Mouse (Mus musculus) megakaryocyte-erythroid progenitor cell, adult 5-6 weeks (primary cell): ENCODE measurements at regions not wholly inside any gene's neighbourhood (a gene's known extent, or its start where the extent isn't known, plus 50 kb on each side); places are given as distances from the start of the nearest gene placed in this dataset.

Experiments used
- ATAC-seq: replicated peaks from 2 replicates; pipeline ENCODE4 v1.8.0; 2016; ENCODE audit warnings: mild to moderate bottlenecking, inconsistent platforms; ENCODE audit not compliant: severe bottlenecking, poor library complexity, low FRiP score, low TSS enrichment

DNA sequence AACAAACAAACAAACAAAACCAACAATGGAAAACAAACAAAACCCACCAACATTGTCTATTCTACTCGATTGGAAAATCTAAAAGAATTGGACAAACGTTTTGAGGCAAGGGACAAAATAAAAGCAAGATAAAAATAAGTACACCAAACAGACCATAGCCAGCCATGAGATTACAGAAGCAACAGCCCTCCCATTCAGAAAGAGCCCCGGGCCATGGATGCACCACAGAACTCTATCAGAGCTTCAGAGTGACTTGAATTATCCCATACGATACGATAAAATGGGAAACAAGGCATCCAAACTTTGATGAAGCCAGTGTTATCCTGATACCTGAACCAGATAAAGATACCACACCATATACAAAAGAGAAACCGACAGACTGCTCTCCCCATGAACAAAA lies 68.7 kb downstream of the Npepl1 start:
- ATAC-seq = no peak

DNA sequence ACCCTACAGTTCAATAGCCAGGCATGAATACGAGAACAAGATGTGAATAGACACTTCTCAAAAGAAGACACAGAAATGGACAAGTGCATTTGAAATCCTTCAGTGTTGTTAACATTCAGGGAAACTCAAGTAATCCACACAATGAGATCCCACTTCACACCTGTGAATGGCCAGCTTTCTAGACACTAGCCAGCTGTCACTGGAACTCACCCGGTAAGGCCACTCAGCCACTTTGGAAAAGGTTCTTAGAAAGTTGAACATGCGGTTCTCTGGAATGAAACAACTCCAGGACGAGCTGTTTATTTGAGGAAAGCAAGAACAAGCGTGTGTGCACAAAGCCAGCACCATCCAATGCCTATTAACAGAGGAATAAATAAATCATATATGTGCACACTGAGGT lies 74.6 kb downstream of the Npepl1 start:
- no peak for ATAC-seq

DNA sequence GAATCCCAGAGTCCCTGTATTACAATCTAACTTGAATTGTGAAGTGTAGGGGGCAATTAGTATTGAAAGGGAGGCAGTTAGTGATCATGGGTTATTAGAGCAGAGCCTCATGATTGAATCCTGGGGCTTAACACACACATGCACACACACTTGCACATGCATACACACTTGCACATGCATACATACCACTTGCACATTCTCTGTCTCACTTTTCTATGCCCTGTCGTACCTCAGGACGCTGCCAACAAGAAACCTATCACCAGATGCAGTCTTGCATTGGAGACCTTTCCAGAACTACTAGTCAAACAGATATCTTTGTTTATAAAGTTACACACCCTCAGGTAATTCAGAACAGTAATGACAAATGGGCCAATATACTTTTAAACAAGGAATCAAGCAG lies 80.9 kb downstream of the Npepl1 start:
- no peak for ATAC-seq

DNA sequence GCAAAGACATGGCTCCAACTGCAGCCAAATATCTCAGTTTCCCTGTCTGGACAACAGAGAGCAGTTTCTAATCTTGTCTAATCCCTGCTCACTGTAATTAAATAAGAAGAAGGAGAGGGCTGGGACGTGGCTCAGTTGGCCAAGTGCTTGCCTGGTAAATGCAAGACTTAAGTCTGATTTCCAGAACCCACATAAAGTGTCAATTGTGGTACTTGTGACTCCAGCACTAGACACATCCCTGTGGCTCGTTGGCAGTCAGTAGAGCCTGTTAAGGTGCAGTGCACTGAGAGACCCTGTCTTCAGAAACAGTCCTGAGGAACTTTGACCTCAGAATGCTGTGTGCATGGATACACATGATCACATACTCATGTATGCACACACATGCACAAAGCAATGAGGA lies 81.4 kb downstream of the Npepl1 start:
- ATAC-seq = no peak

DNA sequence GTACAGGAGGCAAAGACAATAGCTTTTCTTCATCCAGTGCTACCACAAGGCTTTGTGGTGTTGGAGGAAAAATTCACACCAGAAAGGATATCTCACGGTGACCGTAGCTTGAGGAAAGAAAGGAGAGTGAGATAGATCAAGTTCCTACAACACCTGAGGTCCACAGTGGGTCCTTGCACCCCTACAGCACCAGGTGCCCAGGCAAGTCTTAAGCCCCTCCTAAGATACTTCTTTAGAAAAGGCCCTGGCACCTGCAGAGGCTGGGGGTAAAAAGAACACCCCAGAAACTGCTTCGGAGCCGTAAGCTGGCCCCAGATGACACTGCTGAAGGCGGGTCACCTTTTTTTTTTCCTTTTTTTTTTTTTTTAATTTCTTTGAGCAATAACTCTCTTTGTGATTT lies 81.9 kb downstream of the Npepl1 start:
- no peak for ATAC-seq

DNA sequence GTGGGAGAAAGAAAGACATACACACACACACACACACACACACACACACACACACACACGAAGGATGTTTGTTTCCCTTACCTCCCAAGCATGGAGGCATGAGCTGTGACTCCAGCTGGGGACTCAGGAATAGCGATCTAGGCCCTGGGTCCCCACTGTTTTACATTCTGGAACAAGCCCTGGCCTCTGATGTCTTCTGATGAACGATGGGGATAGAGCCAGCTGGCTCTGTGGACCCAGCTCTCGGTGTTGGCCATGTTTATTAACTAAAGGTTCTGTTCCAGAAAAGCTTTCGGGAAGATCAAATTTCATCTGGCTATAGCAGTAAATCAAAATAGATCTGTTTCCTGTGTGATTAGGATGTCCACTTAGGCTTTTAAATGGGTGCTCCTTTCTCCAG lies 83.4 kb downstream of the Npepl1 start:
- ATAC-seq = no peak

DNA sequence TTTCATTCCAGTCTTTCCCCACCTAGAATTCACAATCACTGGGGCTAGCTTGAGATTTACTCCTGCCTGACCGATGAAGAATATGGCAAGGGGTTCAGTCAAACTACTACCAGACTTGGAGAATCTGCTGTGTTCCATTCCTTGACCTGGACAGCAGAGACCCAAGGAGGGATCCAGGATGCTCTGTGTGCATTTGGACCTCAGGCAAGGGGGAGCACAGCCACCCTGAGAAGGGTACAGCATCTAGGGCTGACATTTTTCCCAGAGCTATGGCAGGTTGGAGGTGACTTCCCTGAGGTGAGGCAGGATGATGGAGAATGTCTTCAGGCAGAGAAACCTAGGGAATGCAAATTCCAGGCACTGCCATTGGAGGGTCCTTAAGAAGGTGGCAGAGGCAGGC lies 85.5 kb downstream of the Npepl1 start:
- ATAC-seq = no peak

DNA sequence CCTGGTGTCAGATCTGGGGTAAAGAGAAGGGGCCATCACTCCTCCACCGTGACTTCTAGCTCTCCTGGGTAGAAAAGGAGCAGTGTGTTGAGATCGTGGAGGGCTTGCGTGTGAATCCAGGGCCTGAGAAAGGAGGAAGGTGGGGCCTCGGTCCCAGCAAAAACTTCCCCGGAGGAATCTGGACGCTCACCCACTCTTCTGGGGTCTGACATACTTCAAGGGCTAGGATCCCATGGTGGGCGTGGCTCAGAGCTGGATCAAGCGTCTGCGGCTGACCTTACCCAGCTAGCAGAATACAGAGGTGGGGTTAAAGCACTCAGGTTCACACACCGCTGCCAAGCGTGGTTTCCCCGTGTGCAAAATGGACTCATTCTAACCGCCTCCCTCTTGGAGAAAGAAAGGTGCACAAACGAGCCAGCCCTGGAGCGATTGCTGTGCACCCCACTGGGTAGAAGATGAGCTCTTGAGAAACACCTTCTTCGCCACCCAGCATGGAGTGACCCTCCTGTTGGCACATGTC lies 86.6 kb downstream of the Npepl1 start:
- no peak for ATAC-seq

DNA sequence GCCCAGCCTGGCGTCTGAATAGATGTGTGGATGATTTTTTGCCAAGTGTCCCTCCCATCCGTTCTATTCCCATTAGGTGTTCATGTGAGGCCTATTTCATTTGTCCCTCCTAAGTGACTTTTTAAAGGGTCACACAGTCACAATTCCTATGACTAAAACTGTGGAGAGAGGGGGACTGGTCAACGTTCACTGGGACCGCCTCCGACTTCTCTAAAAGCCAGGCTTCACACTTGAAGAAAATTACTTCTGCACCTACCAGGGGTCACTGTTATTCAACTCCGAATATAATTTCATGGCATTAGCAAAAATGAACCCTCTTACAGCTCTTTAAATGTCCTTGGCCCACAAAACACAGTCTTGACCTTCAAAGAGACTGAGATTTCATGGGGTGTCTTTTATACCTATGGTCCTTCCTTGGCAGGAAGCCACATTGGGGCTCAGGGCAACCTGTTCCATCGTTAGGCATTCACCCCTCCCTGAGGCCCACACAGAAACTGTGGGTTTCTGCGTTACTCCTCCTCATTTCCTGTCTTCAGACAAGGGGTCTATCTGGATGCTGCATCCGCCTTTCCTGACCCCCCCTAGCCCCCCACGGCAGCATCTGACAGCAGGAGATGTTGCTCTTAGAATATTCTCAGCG lies 86.7 kb upstream of the Gnas start:
- ATAC-seq = no peak

DNA sequence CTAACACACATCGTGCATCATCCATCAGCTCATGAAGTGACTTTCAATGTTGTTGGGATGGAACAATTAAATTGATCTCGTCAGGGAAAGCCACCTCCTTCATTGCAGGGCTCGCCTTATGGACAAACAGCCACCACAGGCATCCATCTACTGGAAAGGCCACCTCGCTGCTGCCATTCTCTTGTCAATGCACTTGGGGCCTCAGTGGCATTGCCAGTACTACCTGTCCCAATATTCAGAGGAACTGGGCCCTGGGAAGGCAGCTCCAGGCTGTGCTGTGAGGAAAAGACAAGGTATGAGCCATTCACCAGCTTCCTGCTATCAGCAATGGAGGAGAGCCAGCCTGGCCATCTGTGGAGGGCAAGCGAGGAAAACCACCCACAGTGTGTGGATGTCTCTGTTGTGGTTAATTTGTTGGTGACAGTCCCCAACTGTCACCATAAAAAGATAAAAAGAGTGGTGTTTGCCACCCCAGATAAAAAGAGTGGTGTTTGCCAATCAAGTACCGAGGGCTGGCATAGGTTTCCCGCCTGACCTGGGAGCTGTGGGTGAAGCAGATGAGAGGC lies 85.6 kb upstream of the Gnas start:
- ATAC-seq = peak; percentile 91

DNA sequence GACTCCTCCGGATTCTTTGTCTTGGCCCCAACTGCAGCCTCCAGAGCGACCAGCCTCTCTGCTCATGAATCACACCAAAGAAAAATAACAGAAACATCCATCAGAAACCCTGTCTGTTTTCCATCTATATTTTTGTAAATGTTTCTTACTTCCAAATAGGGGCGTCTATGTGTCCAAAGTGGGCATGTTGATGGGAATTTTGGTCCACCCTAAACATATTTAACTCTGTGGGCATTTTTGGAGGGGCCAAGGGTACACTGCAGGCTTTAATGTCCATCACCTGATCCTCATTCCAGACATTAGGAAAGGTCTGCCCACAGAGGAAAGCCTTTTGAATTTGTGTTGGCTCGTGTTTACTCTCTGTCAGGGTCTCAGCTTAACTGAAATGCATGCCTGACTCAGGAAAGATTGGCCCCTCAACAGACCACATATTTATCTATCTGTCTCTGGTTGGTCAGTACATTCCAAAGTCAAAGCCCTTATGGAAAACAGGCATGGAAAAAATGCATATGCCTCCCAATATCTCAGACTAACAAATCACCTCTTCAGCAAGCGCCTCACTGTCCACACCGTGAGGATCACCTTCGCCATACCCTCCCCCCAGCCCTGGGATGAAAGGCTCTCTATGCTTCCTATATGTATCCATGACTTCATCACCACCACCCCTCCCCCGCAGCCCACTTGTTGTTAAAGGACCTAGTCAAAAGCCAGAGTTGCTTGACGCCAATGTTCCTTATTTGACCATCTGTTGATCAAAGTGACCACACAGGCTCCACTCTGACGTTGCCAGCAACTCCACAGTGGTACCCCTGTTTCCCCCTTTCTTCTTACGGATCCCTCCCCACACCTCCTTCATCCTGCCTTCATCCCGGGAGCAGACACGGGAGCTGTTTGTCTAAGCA lies 83.9 kb upstream of the Gnas start:
- no peak for ATAC-seq

DNA sequence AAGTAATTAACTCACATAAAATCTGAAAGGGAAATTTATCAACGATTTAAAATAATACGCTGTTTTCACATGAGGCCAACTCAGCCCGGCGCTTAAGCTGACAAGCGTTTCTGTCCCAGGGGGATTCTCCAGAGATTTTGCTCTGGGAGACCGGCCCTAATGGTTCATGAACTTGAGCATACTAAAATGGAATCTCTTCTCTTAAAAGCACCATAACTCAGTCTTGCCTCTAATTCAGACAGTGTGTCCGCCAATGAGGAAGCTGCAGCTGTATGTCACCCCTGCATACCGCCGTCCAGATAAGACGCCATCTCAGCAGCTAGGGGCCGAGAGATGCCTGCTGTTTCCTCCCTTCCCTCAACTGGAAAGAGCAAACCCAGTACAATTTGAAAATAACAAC lies 80.7 kb upstream of the Gnas start:
- ATAC-seq = no peak

DNA sequence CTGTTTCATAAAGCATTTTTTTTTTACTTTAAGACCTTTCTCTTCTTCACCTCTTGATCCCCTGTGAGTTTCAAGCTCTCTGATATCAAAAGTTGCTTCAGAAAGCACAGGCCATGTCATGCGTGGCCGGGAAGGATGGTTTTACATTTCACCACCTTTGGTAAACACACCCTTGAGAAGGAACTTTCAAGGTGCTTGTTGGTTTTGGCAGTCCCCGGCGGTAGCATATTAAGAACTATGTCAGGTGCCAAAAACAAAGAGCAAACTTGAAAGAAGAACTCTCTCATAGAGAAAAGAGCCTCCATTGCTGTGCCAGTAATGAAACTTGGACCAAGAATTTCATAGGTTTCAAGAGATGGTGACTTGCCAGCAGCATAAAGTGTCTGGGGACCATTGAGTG lies 72.4 kb upstream of the Gnas start:
- no peak for ATAC-seq

DNA sequence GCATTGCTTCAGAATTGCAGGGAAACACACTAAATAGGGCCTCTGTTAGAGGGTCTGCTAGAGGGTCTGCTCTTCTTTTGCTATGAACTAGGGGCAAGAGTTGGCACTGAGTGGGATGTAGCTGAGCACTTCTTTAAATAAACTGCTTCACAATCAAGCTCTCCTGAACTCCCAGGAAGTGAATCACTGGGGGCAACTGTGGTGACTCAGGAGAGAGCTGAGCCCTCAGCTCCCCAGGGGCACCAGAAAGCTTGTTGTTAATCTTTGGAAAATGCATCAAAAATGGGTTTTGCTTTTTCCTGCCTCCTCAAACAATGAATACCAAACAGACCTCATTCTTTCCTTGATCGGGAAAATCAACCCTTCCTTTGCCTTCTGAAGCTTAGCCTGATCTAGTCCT lies 57.5 kb upstream of the Gnas start:
- ATAC-seq = no peak
